Mouse (Mus musculus) heart, adult 2 months (tissue): ENCODE measurements around the gene Dnm2. TPM values are rescaled to one million over a fixed set of nuclear protein-coding genes. Genes with fewer than 3 reads are reported as not detected.
"Not testable (repeated sequence)": the region's sequence is repeated elsewhere in the genome, so short reads cannot be mapped to it uniquely, and the experiment has no call there.

Experiments
- DNase-seq, 2 experiments: peaks; one replicate each; pipeline ENCODE4 v3.0.0; 2021
- H3K27ac ChIP-seq: fragments of 200-600 bp; 2 replicates; pipeline ENCODE4 v1.8.1; 2022
- H3K27me3 ChIP-seq: fragments of 200-500 bp; 2 replicates; pipeline ENCODE4 v1.6.1; 2012; ENCODE audit warnings: mild to moderate bottlenecking, low read length, inconsistent platforms, mixed read lengths; ENCODE audit not compliant: control insufficient read depth, insufficient read depth
- H3K36me3 ChIP-seq: fragments of 200-500 bp; 2 replicates; pipeline ENCODE4 v1.6.1; 2012; ENCODE audit warnings: low read length, inconsistent platforms; ENCODE audit not compliant: control insufficient read depth, insufficient read depth
- H3K4me1 ChIP-seq: fragments of 200-500 bp; 2 replicates; pipeline ENCODE4 v1.6.1; 2011; ENCODE audit warnings: low read length; ENCODE audit not compliant: control insufficient read depth, insufficient read depth
- H3K4me3 ChIP-seq: fragments of 200-600 bp; 2 replicates; pipeline ENCODE4 v1.8.1; 2022
- H3K79me2 ChIP-seq: fragments of 200-500 bp; replicated peaks from 2 replicates; pipeline ENCODE4 v1.6.1; 2012; ENCODE audit warnings: mild to moderate bottlenecking, inconsistent platforms, low read length, moderate library complexity, mixed read lengths; ENCODE audit not compliant: control insufficient read depth, insufficient read depth
- H3K9ac ChIP-seq: fragments of 200-500 bp; 2 replicates; pipeline ENCODE4 v1.6.1; 2012; ENCODE audit warnings: low read depth, mild to moderate bottlenecking, control low read depth, inconsistent platforms, low read length, mixed read lengths
- CTCF ChIP-seq: fragments of 200-600 bp; IDR thresholded peaks from 2 replicates; pipeline ENCODE4 v1.8.1; 2022; ENCODE audit warnings: antibody characterized with exemption, mild to moderate bottlenecking, moderate library complexity
- EP300 ChIP-seq: fragments of 200-500 bp; IDR thresholded peaks from 2 replicates; pipeline ENCODE4 v1.6.1; 2011; ENCODE audit warnings: low read depth, low read length, control low read depth; ENCODE audit not compliant: insufficient read depth
- POLR2A ChIP-seq: fragments of 200-500 bp; IDR thresholded peaks from 2 replicates; pipeline ENCODE4 v1.6.1; 2011; ENCODE audit warnings: mild to moderate bottlenecking, low read depth, low read length, control low read depth; ENCODE audit not compliant: insufficient read depth
- WGBS: fragments of 180-500 bp; shearing (Covaris S2); methylation state at CpG from one replicate; pipeline ENCODE4 v1.1.7; 2018; 5-methylcytosine and 5-hydroxymethylcytosine counted together
- intact Hi-C: fragments of 180-260 bp; cut with DNase I; formaldehyde crosslinking; loops from one replicate; pipeline ENCODE4 v1.15.1; 2025
- polyA plus RNA-seq: library from polyadenylated mRNA; depleted of rRNA; stranded (reverse); fragments of >200 nt; gene quantifications from 2 replicates; pipeline ENCODE4 v1.2.3, GENCODE M21; 2012
- total RNA-seq, 2 experiments: library from RNA; stranded (reverse); gene quantifications; 2 replicates each; pipeline ENCODE4 v1.2.3; 2021

Gene Dnm2
- total and polyA plus RNA-seq, 3 experiments, result 63.9 to 68.2 (median 64.8) TPM

- TF ChIP-seq POLR2A (no peak), EP300 (no peak), CTCF (no peak)
- Histone ChIP-seq H3K4me1 (peaks cover 3% of the 10 kb centered on the region), H3K27me3 (no peaks in the 10 kb centered on the region), H3K27ac (peak overlapping the region; percentile 97; the same call in 1 of the 2 replicates), H3K36me3 (no peaks in the 10 kb centered on the region), H3K4me3 (no peak overlapping the region), H3K9ac (no peak overlapping the region), H3K79me2 (no peaks in the 10 kb centered on the region)
- WGBS, result 76% methylated on average over 9 of the region's 9 CpGs
- intact Hi-C loops, result no loop called here
- DNase-seq, result no peak
Observed at GRCm38 (mm10) chr9:21511052-21511451, 86.3 kb downstream of the Dnm2 start.

- over 99% methylated on average over 4 of the region's 4 CpGs for WGBS
- Histone ChIP-seq H3K36me3 (no peaks in the 10 kb centered on the region), H3K27me3 (no peaks in the 10 kb centered on the region), H3K4me1 (peaks cover 3% of the 10 kb centered on the region), H3K79me2 (no peaks in the 10 kb centered on the region), H3K9ac (no peak overlapping the region), H3K27ac (no peak overlapping the region), H3K4me3 (no peak overlapping the region)
- no peak for DNase-seq
- intact Hi-C loops, result loop anchor here (2.0 kb wide), 1 partner anchor 31 kb away; no protein-coding TSS in a partner anchor
- TF ChIP-seq EP300 (no peak), CTCF (no peak), POLR2A (no peak)
Observed at GRCm38 (mm10) chr9:21513466-21513865, 88.8 kb downstream of the Dnm2 start.

- H3K27me3 ChIP-seq, result no peaks in the 10 kb centered on the region
- no peak for DNase-seq
- H3K27ac ChIP-seq, result no peak overlapping the region
- H3K79me2 ChIP-seq, result no peaks in the 10 kb centered on the region
- intact Hi-C loops, result no loop called here
- no peak for TF ChIP-seq POLR2A
- TF ChIP-seq CTCF, result no peak
- no peaks in the 10 kb centered on the region for H3K4me1 ChIP-seq
- no peak overlapping the region for H3K4me3 ChIP-seq
- 74% methylated on average over 6 of the region's 6 CpGs for WGBS
- no peak overlapping the region for H3K9ac ChIP-seq
- no peaks in the 10 kb centered on the region for H3K36me3 ChIP-seq
Observed at GRCm38 (mm10) chr9:21517947-21518495, 93.3 kb downstream of the Dnm2 start.

GRCm38 (mm10) chr9:21518690-21519089 is 94.0 kb downstream of the Dnm2 start:
- H3K27ac ChIP-seq, H3K36me3 ChIP-seq, H3K79me2 ChIP-seq, intact Hi-C loops, H3K4me3 ChIP-seq, H3K4me1 ChIP-seq, H3K27me3 ChIP-seq, DNase-seq, H3K9ac ChIP-seq: not testable (repeated sequence)
- 83% methylated on average over 6 of the region's 6 CpGs for WGBS

- Histone ChIP-seq H3K79me2 (no peaks in the 10 kb centered on the region), H3K27me3 (no peaks in the 10 kb centered on the region), H3K9ac (no peak overlapping the region), H3K27ac (peak overlapping the region; percentile 12; the same call in 1 of the 2 replicates), H3K36me3 (no peaks in the 10 kb centered on the region), H3K4me3 (no peak overlapping the region), H3K4me1 (no peaks in the 10 kb centered on the region)
- WGBS, result 50% methylated on average over 7 of the region's 7 CpGs
- DNase-seq, result peak in 1 of 2 experiments; percentile 40
- intact Hi-C loops, result no loop called here
- no peak for TF ChIP-seq EP300
- no peak for TF ChIP-seq POLR2A
- no peak for TF ChIP-seq CTCF
Observed at GRCm38 (mm10) chr9:21525142-21525936, 100.6 kb downstream of the Dnm2 start.

DNA sequence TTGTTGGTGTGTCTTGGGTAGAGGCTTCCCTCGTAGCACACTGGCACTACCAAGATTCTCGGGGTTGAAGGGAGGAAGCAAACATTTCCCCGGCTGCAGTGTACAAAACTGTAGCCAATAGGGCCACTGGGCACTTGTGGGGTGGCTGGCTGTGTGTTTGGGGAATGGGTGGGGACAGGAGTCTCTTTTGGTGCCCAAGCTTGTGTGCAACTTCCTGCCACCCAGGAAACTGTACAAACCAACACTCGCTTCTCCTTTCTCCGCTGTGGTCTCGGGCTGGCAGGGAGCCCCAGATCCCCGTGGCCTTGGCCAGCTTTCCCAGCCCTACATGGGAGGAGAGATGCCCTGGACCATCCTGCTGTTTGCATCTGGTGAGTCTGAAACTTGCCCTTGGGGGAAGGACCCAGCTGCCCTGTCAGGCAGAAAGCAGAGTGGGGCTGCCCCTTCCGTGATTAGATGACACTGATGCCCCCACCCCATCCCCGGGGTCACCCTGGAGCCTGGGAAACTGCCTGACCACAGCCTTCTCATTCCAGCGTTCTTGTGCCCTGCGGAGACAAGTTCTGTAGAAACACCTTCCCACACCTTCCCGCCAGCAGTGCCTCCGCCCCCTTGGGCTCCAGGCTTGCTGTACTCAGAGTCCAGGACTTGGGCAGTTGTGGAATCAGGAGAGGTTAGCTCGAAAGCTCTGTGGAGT is 101.4 kb downstream of the Dnm2 start, which contains the start of gene AB124611:
TSS of gene AB124611 (plus strand) at position 240 of the 697 bp plus-strand sequence.
- Histone ChIP-seq H3K79me2 (no peaks in the 10 kb centered on the region), H3K27ac (peak within 1 kb of the TSS; percentile 12; the same call in 1 of the 2 replicates), H3K36me3 (no peaks in the 10 kb centered on the region), H3K4me3 (no peak within 1 kb of the TSS), H3K4me1 (no peaks in the 10 kb centered on the region), H3K27me3 (no peaks in the 10 kb centered on the region), H3K9ac (no peak within 1 kb of the TSS)
- TF ChIP-seq EP300 (no peak), CTCF (no peak), POLR2A (no peak)
- peak; percentile 53 to 74 for DNase-seq
- intact Hi-C loops, result no loop called here
- 52% methylated on average over 14 of the region's 14 CpGs for WGBS
